Mouse (Mus musculus) MEL (cell line): Measurements from ENCODE around the gene Sprr1a. TPM values are rescaled to one million over a fixed set of nuclear protein-coding genes. Genes with fewer than 3 reads are reported as not detected.
"Not testable (repeated sequence)": the region's sequence is repeated elsewhere in the genome, so short reads cannot be mapped to it uniquely, and the experiment has no call there.

Experiments
- DNase-seq: peaks from one replicate; pipeline ENCODE4 v3.0.0; 2011; ENCODE audit warnings: low read depth, low spot score
- H3K27ac ChIP-seq: 2 replicates; pipeline ENCODE4 v1.5.1; 2012; ENCODE audit warnings: low read depth, mild to moderate bottlenecking, control low read depth, low read length, moderate library complexity; ENCODE audit not compliant: control insufficient read depth
- H3K27me3 ChIP-seq, 2 experiments: fragments of 150-350 bp in 1 of 2; sonication (generic) in 1 of 2; 2 replicates each; pipeline ENCODE4 v1.6.1; 2012; ENCODE audit warnings: low read length in 2 of 2, mild to moderate bottlenecking in 2 of 2, improper control_type of control experiment in 1 of 2, moderate library complexity in 1 of 2; ENCODE audit not compliant: insufficient read depth in 2 of 2, control insufficient read depth in 1 of 2
- H3K36me3 ChIP-seq, 2 experiments: 2 replicates each; pipeline ENCODE4 v1.6.1; 2012 to 2014; ENCODE audit warnings: low read length in 2 of 2, improper control_type of control experiment in 1 of 2, inconsistent platforms in 1 of 2, mild to moderate bottlenecking in 1 of 2; ENCODE audit not compliant: insufficient read depth in 2 of 2, control insufficient read depth in 1 of 2
- H3K4me1 ChIP-seq, 2 experiments: fragments of 150-350 bp in 1 of 2; sonication (generic) in 1 of 2; 2 replicates each; pipeline ENCODE4 v1.6.1; 2012; ENCODE audit warnings: low read length in 2 of 2, improper control_type of control experiment in 1 of 2, mild to moderate bottlenecking in 1 of 2; ENCODE audit not compliant: insufficient read depth in 2 of 2, control insufficient read depth in 1 of 2
- H3K4me3 ChIP-seq, 2 experiments: fragments of 150-350 bp in 1 of 2; sonication (generic) in 1 of 2; 2 replicates each; pipeline ENCODE4 v1.5.1; 2012; ENCODE audit warnings: low read depth in 2 of 2, low read length in 2 of 2, mild to moderate bottlenecking in 2 of 2, moderate library complexity in 2 of 2, control low read depth in 1 of 2, improper control_type of control experiment in 1 of 2; ENCODE audit not compliant: control insufficient read depth in 1 of 2, insufficient read depth in 1 of 2
- H3K79me2 ChIP-seq: 2 replicates; pipeline ENCODE4 v1.6.1; 2012; ENCODE audit warnings: mild to moderate bottlenecking, low read length, moderate library complexity; ENCODE audit not compliant: control insufficient read depth, poor library complexity, insufficient read depth
- H3K9ac ChIP-seq: 2 replicates; pipeline ENCODE4 v1.6.1; 2012; ENCODE audit warnings: low read depth, mild to moderate bottlenecking, control low read depth, low read length, moderate library complexity; ENCODE audit not compliant: control insufficient read depth, poor library complexity, severe bottlenecking
- H3K9me3 ChIP-seq: fragments of 150-350 bp; sonication (generic); replicated peaks from 2 replicates; pipeline ENCODE4 v1.6.1; 2012; ENCODE audit warnings: mild to moderate bottlenecking, low read length, improper control_type of control experiment, moderate library complexity; ENCODE audit not compliant: insufficient read depth
- E2F4 ChIP-seq: IDR thresholded peaks from 2 replicates; pipeline ENCODE4 v1.6.1; 2011; ENCODE audit warnings: low read depth, low read length, improper control_type of control experiment, borderline replicate concordance
- ETS1 ChIP-seq: IDR thresholded peaks from 2 replicates; pipeline ENCODE4 v1.6.1; 2012; ENCODE audit warnings: low read depth, mild to moderate bottlenecking, inconsistent platforms, low read length, improper control_type of control experiment, moderate library complexity
- MAZ ChIP-seq: IDR thresholded peaks from 2 replicates; pipeline ENCODE4 v1.6.1; 2012; ENCODE audit warnings: low read depth, mild to moderate bottlenecking, inconsistent platforms, low read length, improper control_type of control experiment
- MYB ChIP-seq: IDR thresholded peaks from 2 replicates; pipeline ENCODE4 v1.6.1; 2011; ENCODE audit warnings: mild to moderate bottlenecking, low read depth, low read length, improper control_type of control experiment
- MYC ChIP-seq: IDR thresholded peaks from 2 replicates; pipeline ENCODE4 v1.6.1; 2011; ENCODE audit warnings: low read depth, mild to moderate bottlenecking, low read length, improper control_type of control experiment, moderate library complexity
- NELFE ChIP-seq: IDR thresholded peaks from 2 replicates; pipeline ENCODE4 v1.6.1; 2011; ENCODE audit warnings: low read depth, low read length, improper control_type of control experiment
- NRF1 ChIP-seq: IDR thresholded peaks from 2 replicates; pipeline ENCODE4 v1.6.1; 2014; ENCODE audit warnings: low read depth, mild to moderate bottlenecking, inconsistent platforms, low read length, improper control_type of control experiment, moderate library complexity; ENCODE audit not compliant: poor library complexity, insufficient read depth, severe bottlenecking
- POLR2AphosphoS5 ChIP-seq: IDR thresholded peaks from 2 replicates; pipeline ENCODE4 v1.6.1; 2012; ENCODE audit warnings: low read depth, borderline replicate concordance, mild to moderate bottlenecking, inconsistent platforms, low read length, moderate library complexity, mixed read lengths
- RAD21 ChIP-seq: IDR thresholded peaks from 2 replicates; pipeline ENCODE4 v1.6.1; 2011; ENCODE audit warnings: mild to moderate bottlenecking, low read depth, low read length, improper control_type of control experiment
- RCOR1 ChIP-seq: IDR thresholded peaks from 2 replicates; pipeline ENCODE4 v1.6.1; 2012; ENCODE audit warnings: low read depth, mild to moderate bottlenecking, inconsistent platforms, low read length, improper control_type of control experiment
- SIN3A ChIP-seq: IDR thresholded peaks from 2 replicates; pipeline ENCODE4 v1.6.1; 2012; ENCODE audit warnings: low read length, improper control_type of control experiment, inconsistent platforms
- TAL1 ChIP-seq: IDR thresholded peaks from 2 replicates; pipeline ENCODE4 v1.6.1; 2012; ENCODE audit warnings: mild to moderate bottlenecking, inconsistent platforms, low read length, moderate library complexity, mixed read lengths
- USF2 ChIP-seq, 2 experiments: IDR thresholded peaks; 2 replicates each; pipeline ENCODE4 v1.6.1; 2011 to 2012; ENCODE audit warnings: improper control_type of control experiment in 2 of 2, low read length in 2 of 2, borderline replicate concordance in 1 of 2, inconsistent platforms in 1 of 2, low read depth in 1 of 2, mild to moderate bottlenecking in 1 of 2; ENCODE audit not compliant: insufficient read depth in 1 of 2
- ZNF384 ChIP-seq: IDR thresholded peaks from 2 replicates; pipeline ENCODE4 v1.6.1; 2012; ENCODE audit warnings: low read depth, mild to moderate bottlenecking, inconsistent platforms, low read length, improper control_type of control experiment
- polyA plus RNA-seq, 2 experiments: library from polyadenylated mRNA; stranded (reverse) in 1 of 2; unstranded in 1 of 2; fragments of >175 nt in 1 of 2; fragments of >200 nt in 1 of 2; gene quantifications; 2 replicates each; pipeline versions ENCODE4 v1.2.1 to v1.2.4; 2012; ENCODE audit warnings: low replicate concordance in 2 of 2, low read depth in 1 of 2; ENCODE audit not compliant: insufficient read length in 2 of 2, insufficient read depth in 1 of 2, missing spikeins in 1 of 2
- total RNA-seq: library from RNA; depleted of rRNA; stranded (reverse); fragments of 300-350 nt; gene quantifications from 2 replicates; pipeline ENCODE4 v1.2.3, GENCODE M21; 2012

Gene Sprr1a
- total and polyA plus RNA-seq, 3 experiments, result not detected

DNA sequence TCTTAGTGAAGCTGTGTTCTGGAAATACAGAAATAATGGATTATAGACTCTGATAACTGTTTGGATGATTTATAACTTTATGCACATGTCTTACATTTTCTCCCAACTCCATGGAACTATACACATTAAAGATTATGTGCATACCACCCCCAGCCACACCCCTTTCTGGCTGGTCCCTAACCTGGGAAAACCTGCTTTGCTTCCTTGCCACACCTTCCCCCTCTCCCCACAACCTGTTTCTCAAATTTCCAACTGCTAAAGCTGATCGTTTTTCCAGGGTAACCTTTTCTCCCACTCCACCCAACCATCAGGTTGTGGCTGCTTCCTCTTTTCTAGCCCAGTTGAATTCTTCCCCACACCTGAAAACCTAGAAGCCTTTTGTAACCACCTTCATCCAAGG, 612 bp upstream of the Sprr1a start:
- Histone ChIP-seq H3K4me3 (no peak overlapping the region), H3K9me3 (no peaks in the 10 kb centered on the region), H3K9ac (no peak overlapping the region), H3K27ac (no peak overlapping the region), H3K4me1 (no peaks in the 10 kb centered on the region), H3K79me2 (no peaks in the 10 kb centered on the region), H3K36me3 (no peaks in the 10 kb centered on the region), H3K27me3 (no peaks in the 10 kb centered on the region)
- TF ChIP-seq MYB, result no peak
- no peak for TF ChIP-seq RCOR1
- no peak for TF ChIP-seq NELFE
- TF ChIP-seq RAD21, result no peak
- TF ChIP-seq ZNF384, result no peak
- DNase-seq, result no peak

DNA sequence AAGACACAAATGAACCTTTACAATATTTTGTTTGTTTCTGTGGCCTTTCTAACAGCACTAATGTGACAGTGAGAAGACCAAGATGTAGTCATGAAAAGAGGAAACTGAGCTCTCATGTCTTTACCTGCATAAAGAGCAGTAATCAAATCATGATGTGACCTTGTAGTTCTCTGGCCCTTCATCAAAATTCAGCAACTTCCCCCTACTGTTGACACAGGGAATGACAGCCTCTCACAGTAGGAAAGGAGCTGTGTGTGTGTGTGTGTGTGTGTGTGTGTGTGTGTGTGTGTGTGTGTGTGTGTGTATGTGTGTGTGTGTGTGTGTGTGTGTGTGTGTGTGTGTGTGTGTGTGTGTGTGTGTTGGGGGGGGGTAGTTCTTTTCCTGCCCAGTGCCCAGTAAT, 4.4 kb downstream of the Sprr1a start:
- H3K36me3 ChIP-seq, H3K27me3 ChIP-seq, H3K79me2 ChIP-seq, H3K9me3 ChIP-seq, H3K27ac ChIP-seq, H3K4me1 ChIP-seq, H3K4me3 ChIP-seq, H3K9ac ChIP-seq: not testable (repeated sequence)
- peak; percentile 6 for DNase-seq

DNA sequence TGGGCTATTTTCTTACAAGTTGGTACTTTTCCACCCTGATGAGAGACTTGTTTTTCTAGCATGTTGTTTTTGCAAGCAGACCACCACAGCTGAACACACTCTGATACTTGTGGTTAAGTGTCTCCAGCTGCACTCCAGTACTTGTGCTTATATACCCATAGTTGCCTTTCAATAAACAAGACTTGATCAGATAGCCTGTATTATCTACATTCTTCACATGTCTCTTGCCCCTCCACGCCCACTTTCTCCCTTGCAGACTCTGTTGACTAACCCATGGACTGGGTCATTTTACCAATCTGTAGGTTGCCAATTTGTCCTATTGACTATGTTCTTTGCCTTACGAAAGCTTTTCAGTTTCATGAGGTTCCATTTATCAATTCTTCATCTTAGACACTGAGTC, 15.6 kb downstream of the Sprr1a start:
- DNase-seq, result no peak
- TF ChIP-seq ETS1, result no peak
- no peak for TF ChIP-seq USF2 (IDR thresholded peaks at IDR 0.05; ENCODE audit: borderline replicate concordance in 1 of 2, insufficient read depth in 1 of 2, low read depth in 1 of 2, low read length in 2 of 2)
- TF ChIP-seq E2F4, result no peak
- no peak for TF ChIP-seq NRF1
- no peak for TF ChIP-seq MYC
- no peak for TF ChIP-seq POLR2AphosphoS5
- no peak for TF ChIP-seq SIN3A
- TF ChIP-seq MYB, result no peak
- TF ChIP-seq RCOR1, result no peak
- no peak for TF ChIP-seq TAL1
- no peak for TF ChIP-seq MAZ
- H3K4me3 ChIP-seq, result no peak overlapping the region
- no peaks in the 10 kb centered on the region for H3K79me2 ChIP-seq
- H3K9me3 ChIP-seq, result no peaks in the 10 kb centered on the region
- H3K9ac ChIP-seq, result no peak overlapping the region
- H3K36me3 ChIP-seq, result no peaks in the 10 kb centered on the region
- H3K27ac ChIP-seq, result no peak overlapping the region
- no peaks in the 10 kb centered on the region for H3K27me3 ChIP-seq
- no peaks in the 10 kb centered on the region for H3K4me1 ChIP-seq
